Mouse (Mus musculus): Measurements from ENCODE around the gene Rab12.

Gene Rab12

DNA sequence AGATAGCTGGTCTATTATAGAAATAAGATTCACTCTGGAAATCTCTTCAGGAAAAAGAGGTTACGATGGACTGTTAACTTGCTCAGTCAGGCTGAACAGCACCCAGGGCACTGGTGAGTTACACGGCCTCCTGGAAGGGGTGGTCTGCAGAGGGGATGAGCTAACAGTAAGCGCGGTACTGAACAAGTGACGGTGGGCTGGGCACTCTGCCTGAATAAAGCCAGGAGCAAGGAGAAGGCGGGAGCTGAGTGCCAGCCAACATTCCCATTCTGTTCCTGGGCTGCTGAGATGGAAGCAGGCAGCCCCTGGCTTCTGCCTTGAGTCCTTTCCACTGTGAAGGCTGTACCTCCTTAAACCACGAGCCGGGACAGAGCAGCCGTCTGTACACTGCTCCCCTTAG, 16.1 kb downstream of the Rab12 start:
- in situ Hi-C loops (cut with MboI; ENCODE audit: unreplicated experiment in 2 of 2) = no loop called here

DNA sequence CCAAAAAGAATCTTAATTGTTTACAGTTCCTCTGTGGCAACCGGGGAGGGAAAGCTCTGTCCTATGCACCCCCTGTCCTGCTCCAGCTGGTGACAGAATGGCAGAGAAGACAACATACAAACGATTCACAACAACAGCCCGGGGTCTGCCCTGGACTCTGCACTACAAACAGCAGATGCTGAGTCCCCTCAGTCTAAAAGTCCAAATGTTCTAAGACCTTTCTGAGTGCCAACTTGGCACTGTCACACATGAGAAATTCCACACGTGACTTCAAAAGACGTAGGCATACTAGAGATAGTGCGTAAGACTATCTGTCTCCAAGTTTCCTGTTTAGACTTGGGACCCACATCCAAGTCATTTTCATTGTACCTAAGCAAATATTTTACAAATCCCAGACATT, 16.7 kb downstream of the Rab12 start:
- in situ Hi-C loops (cut with MboI; ENCODE audit: unreplicated experiment in 2 of 2) = no loop called here

DNA sequence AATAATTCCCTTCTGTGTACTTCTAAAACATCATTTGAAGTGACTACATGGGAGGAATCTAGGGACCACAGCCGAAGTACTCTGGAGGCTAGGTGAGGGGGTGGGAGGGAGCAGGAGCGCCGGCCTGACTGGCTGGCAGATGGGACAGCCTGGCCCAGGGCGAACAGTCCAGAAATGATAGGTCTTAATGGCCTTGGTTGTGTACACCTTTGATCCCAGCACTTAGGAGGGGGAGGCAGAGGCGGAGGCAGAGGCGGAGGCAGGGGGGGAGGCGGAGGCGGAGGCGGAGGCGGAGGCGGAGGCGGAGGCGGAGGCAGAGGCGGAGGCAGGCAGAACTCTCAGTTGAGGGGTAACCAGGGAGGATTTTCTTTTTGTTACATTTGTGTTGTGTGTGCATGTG, 20.9 kb downstream of the Rab12 start:
- in situ Hi-C loops (cut with MboI; ENCODE audit: unreplicated experiment in 2 of 2) = loop anchor here (25.0 kb wide), 3 partner anchors 536 to 936 kb away; partner anchors contain the start of gene Twsg1 (in 1 of the 2)

DNA sequence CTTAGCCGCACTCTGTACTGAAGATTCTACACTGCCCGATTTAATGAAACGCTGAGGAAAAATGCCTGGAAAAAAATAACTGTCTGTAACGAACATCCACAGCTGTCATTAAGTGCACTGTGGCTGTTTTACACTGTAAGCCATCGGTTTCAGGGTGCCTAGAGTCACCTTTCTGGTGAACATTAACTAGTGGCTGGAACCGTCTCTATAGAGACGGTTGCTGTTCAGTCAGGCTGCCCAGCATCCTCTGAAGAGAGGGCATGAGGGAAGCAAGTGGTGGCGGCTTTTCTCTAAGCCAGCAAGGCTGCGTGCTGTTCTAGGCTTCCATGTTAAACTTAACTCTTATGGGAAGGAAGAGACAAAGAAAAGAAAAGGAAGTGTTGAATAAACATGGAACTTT, 22.9 kb downstream of the Rab12 start:
- in situ Hi-C loops (cut with MboI; ENCODE audit: unreplicated experiment in 2 of 2) = loop anchor here (25.0 kb wide), 3 partner anchors 534 to 934 kb away; partner anchors contain the start of gene Twsg1 (in 1 of the 2)

DNA sequence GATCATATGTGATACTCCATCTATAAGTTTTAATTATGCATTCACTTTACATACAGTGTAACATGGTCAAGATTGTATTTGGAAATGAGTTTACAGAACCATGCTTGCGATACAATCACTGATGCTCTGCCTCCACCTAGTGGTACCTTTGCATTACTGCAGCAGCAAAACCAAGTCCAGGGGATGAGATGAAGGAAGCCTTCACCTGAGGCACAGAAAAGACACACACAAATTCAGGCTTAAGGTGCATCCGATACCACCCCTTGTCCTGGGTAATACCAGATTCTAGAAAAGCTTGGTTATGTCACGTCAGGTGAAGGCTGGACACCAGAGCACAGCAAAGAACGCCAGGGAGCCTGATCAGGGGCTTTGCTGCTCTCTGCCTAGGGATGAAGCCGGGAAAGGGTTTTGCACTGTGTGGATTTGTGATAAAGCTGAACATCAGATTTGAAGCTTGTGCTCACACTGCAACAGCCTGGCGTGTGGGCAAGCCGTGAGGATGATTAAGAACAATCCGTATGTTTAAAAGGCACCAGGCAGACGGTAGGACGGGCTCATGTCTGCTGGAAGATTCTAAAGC, 29.4 kb downstream of the Rab12 start:
- in situ Hi-C loops (cut with MboI; ENCODE audit: unreplicated experiment in 2 of 2) = loop anchor here (5.0 to 25.0 kb wide), 4 partner anchors 253 to 928 kb away; partner anchors contain the start of gene Twsg1 (in 1 of the 2)

DNA sequence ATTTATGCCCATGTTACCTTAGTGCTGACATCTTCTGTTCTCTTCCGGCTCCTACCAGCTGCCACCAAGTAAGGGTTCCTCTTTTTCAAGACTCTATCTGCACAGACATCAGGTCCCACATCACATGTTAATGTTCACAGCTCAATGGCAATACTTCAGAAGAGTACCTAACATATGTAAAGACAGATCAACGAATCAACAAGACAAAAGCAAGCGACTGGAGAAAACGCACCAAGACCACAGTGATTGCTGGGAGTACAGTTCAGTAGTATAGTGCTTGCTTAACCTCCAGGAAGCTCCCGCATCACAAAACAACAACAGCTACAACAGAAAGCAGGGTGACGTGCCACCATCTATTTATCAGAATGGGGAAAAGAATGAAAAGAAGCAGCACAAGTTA, 33.0 kb downstream of the Rab12 start:
- in situ Hi-C loops (cut with MboI; ENCODE audit: unreplicated experiment in 2 of 2) = loop anchor here (5.0 to 25.0 kb wide), 5 partner anchors 252 to 924 kb away; partner anchors contain the start of gene Twsg1 (in 1 of the 2)

DNA sequence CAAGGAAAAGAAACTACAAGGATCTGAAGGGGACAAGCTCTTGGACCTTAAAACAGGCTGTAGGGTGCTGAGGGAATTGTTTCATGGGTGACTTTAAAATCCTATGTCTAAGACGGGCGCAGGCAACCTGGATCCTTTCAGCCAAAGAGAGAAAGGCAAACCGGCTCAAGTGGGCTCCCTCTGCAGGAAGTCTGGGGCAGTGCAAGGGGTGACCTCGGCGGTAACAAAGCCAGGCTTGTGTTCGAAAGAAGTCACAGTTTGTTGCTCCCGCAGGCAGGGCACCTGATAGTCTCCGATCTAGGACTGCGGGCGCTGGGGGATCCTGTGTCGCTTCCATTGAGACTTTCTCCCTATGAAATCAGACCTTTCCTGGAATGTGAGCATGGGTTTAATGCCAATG, 33.8 kb downstream of the Rab12 start:
- in situ Hi-C loops (cut with MboI; ENCODE audit: unreplicated experiment in 2 of 2) = loop anchor here (5.0 to 25.0 kb wide), 5 partner anchors 251 to 923 kb away; partner anchors contain the start of gene Twsg1 (in 1 of the 2)

DNA sequence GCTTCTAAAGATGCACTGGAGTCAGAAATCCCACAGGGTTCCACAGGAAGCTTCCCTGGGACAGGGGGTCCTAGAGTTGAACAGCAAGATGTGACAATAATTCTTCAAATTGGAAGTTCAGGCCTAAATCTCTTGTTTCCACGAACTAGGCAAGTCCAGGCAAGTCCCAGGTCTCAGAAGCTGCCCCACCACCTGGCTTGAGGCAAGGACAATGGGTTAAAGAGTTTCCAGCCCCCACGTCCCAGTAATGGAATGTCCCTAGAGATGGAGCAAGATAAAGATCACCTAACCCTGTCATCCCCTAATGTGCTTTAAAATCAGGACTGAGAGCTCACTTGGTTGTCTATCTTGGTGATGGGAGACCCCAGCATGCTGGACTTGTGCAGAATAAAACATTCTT, 34.6 kb downstream of the Rab12 start:
- in situ Hi-C loops (cut with MboI; ENCODE audit: unreplicated experiment in 2 of 2) = loop anchor here (5.0 to 25.0 kb wide), 5 partner anchors 250 to 923 kb away; partner anchors contain the start of gene Twsg1 (in 1 of the 2)

DNA sequence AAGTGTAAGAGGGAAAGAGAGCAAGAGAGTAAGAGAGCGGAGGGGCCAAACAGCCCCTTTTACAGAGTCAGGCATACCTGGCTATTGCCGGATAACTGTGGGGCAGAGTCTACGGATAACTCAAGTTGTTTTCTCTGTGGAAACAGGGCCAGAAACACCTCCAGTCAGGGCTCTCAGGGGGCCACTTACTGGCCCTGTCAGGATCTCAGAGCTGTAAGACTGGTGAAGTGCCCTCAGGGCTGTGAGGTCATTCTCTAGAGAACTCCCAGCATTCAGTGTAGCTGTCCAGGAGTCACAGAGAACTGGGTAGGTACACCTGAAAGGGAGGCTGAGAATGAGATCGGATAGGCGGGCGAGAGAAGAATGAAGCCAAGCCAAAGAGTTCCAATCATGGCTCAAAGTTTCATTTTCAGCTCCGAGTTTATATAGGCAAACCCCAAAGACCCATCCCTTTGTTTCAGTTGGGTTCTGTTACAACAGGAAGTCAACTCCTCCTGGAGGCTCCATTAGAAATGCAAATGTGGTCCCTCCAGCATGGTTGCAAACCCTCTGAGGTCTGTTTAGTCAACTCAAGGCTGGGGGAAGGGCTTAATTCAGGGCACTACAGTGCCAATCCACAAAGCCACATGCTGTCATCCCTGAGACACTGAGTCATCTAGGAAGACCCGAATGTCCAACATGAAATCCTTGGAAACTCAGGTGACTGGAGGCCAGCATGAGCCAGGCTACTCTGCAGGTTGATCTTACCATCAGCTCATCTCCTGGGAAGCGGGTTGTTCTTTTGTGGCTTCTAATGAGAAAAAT, 35.7 kb downstream of the Rab12 start:
- in situ Hi-C loops (cut with MboI; ENCODE audit: unreplicated experiment in 2 of 2) = loop anchor here (10.0 to 25.0 kb wide), 4 partner anchors 249 to 922 kb away; partner anchors contain the start of gene Twsg1 (in 1 of the 2)

DNA sequence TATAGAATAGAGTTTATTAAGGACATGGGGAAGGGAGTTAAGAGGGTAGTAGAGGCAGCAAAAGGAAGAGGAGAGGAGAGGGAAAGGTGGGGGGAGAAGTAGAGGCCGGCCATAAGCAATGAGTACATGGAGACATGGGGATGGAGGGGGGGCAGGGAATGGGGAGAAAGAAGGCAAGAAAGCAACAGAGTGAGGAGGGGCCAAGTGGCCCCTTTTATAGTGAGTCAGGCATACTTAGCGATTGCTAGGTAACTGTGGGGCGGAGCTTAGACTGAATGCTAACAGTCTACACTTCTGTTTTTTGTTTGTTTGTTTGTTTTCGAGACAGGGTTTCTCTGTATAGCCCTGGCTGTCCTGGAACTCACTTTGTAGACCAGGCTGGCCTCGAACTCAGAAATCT, 38.2 kb downstream of the Rab12 start:
- in situ Hi-C loops (cut with MboI; ENCODE audit: unreplicated experiment in 2 of 2) = loop anchor here (10.0 to 25.0 kb wide), 4 partner anchors 246 to 919 kb away; partner anchors contain the start of gene Twsg1 (in 1 of the 2)

DNA sequence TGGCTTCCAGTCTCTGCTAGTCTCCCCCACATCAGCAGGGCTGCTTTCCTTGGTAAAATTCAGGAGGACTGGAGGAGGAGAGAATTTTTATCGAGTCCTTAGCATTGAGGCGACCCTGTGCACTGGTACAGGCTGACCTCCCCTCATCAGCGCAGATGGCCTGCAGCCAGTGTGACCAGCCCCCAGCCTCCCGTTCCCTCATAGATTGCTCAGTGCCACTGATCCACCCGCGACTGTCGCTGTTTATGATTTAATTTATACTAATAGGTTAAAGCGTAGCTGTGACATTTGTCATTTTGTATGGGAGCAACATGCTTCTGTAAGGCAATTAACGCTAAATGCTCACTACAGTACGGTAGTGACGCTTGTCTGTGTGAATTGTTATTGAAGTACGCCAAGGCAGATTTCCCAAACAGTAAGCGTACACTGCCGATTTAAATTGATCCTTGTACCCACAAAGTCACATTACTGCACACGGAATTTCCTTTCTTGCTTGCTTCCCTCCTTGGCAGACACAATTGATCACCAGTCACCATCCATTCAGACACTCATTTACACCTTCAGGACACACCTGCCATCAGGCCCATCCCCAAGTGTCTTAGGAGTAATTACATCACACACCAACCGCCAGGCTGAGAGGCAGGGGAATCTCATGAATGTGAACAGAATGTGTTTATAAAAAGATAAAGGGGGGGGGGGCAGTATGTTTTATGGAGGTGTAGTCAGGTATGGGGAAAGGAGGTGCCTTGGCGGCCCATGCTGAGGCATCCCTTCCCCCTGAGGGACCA, 38.8 kb downstream of the Rab12 start:
- in situ Hi-C loops (cut with MboI; ENCODE audit: unreplicated experiment in 2 of 2) = loop anchor here (10.0 to 25.0 kb wide), 4 partner anchors 246 to 918 kb away; partner anchors contain the start of gene Twsg1 (in 1 of the 2)

DNA sequence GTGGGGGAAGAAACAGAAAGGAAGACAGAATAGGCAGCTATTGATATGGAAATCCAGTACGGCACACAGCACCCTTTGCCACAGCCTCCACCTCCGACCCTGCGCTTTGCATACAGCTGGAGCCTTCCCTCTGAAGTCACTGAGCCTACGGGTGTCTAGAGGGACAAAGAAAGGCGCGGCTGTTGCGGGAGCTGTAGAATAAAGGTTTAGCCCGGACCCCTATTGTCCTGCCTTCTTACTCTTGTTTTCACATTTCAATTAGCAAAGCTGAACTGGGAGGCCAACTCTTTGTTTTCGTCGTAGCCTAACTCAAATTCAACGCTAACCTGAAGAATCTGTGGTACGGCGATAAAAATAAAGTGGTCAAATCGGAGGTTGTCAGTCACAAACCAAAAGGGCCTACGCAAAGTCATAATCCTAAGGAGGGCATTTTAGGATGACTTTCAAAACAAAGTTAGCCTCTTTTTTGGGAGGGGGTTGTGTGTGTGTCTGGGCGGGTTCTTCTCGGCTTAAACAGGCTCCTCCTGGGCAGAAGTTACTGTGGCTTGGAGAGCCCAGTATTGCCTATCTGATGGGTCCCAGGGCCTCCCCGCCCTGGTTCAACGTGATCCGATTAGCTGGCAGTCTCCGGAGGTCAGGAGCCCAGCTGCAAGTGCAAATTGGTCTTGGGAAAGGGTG, 39.6 kb downstream of the Rab12 start:
- in situ Hi-C loops (cut with MboI; ENCODE audit: unreplicated experiment in 2 of 2) = loop anchor here (10.0 to 25.0 kb wide), 4 partner anchors 245 to 918 kb away; partner anchors contain the start of gene Twsg1 (in 1 of the 2)

DNA sequence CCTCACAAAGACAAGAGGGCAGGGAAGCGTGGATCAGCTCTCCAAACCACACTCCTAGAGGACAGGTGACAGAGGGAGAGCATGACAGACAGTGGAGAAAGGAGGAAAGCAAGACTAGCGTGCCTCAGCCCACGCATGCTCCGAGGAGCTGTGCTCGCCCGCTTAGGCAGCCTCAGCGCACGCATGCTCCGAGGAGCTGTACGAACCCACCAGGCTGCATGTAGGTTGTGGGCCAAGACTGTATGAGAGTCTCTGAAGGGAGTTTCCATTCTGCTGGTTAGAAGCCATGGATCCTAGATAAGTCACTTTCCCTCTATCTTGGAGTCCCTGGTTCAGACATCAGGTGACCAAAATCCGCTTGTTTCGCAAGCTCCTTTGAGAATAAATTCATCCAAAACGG, 40.2 kb downstream of the Rab12 start:
- in situ Hi-C loops (cut with MboI; ENCODE audit: unreplicated experiment in 2 of 2) = loop anchor here (25.0 kb wide), 3 partner anchors 517 to 917 kb away; partner anchors contain the start of gene Twsg1 (in 1 of the 2)

DNA sequence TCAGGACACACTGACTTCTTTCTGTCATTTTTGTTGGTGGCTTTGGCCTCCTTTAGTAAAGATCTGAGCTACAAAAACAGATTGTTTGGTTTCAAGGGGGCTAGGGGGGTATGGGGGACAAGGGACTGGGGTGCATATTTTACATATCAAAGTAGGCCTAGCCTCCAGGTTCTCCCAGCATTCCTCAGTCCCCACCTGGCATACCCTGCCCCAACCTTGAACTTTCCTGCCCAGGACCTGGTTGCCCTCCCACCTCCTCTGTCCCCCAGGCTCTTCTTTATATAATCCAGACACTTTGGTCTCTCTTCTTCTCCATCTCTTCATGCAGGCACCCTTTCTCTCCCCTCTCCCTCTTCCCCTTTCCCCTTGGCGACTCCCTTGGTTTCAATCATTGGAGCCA, 46.3 kb downstream of the Rab12 start:
- in situ Hi-C loops (cut with MboI; ENCODE audit: unreplicated experiment in 2 of 2) = no loop called here

DNA sequence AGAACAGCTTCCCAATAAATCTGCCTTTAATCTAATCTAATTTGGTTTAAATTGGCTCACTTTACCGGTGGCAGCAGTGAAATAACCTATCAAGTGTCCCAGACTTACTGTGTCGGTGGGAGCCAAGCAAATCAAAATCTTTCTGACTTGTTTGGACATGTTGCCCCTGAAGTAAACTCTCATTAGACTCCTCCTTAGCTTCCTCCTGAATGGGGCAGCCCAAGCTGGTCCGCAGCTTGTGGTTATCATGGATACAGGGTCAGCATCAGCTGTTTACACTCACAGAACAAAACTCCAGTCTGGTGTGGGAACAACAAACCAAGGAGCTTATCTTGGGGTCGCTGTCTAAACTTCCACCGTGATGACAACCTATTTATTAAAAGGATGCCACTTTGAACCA, 47.8 kb downstream of the Rab12 start:
- in situ Hi-C loops (cut with MboI; ENCODE audit: unreplicated experiment in 2 of 2) = no loop called here

DNA sequence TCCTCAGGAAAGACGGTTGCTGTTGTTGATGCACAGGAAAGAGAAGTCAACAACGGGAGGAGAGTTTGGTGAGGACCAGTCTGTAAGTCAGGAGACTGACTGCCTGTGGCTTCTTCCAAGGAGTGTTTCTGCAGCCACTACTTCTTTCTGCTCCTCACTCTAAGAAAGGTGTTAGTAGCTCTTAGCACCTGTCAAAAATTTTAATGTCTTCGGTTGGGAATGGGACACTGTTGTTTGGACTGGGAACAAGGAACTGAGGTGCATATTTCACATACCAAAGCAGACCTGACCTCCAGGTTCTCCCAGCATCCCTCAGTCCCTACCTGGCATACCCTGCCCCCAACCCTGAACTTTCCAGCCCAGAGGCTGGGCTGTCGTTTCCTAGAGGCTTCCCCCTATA, 48.3 kb downstream of the Rab12 start:
- in situ Hi-C loops (cut with MboI; ENCODE audit: unreplicated experiment in 2 of 2) = no loop called here

DNA sequence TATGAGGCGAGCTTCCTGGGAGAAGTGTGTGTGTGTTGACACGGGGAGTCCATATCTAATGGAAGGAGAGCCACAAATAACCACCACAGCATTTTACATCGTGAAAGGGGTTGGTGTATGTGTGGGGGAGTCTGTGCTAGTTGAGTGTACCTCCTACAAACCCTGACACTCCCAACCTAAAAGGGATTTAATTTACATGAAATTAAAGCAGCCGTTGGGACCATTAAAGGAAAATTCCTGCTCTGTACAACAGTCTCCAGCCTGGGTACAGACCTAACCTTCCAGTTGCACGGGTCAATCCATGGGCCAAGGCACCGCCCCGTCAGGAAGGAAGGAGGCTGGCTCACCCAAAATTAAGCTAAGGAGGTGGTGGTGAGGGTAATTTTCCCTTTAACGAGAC, 49.5 kb downstream of the Rab12 start:
- in situ Hi-C loops (cut with MboI; ENCODE audit: unreplicated experiment in 2 of 2) = no loop called here

DNA sequence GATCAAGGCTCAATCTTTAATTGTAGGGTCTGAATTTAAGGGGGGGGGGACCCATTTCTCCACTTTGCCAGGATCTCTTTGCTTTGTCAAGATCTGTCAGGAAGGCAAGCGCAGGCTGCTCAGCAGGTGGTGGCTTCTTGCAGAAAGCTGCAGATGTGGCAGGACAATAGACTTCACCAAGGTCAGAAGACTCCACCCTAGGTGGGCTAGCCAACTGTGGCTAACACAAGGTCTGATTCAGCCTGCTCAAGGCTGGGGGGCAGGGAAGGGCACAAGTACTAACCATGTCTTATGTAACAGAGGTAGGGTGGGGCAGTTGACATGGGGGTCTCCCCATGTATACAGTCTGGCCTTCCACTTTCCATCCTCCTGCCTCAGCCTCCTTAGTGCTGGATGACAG, 62.3 kb downstream of the Rab12 start:
- in situ Hi-C loops (cut with MboI; ENCODE audit: unreplicated experiment in 2 of 2) = loop anchor here (5.0 kb wide), 1 partner anchor 220 kb away; no protein-coding TSS in a partner anchor

DNA sequence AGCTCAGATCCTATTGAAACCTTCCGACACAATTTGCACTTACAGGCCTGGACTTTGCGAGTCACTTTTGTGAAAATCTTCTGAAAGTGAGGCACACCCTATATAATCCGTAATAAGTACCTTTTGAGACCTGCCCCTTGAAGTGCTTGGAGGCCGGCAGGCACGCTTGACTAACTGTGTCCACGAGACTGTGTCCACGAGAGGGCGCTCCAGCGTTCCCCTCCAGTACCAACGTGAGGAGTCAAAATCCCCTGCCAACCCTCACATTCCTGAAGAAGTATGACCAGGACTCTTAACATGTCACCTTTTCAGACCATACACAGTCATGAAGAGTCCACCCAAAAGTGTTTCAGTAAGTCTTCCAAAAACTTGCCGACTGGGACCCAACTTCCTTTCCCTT, 68.4 kb downstream of the Rab12 start:
- in situ Hi-C loops (cut with MboI; ENCODE audit: unreplicated experiment in 2 of 2) = no loop called here

DNA sequence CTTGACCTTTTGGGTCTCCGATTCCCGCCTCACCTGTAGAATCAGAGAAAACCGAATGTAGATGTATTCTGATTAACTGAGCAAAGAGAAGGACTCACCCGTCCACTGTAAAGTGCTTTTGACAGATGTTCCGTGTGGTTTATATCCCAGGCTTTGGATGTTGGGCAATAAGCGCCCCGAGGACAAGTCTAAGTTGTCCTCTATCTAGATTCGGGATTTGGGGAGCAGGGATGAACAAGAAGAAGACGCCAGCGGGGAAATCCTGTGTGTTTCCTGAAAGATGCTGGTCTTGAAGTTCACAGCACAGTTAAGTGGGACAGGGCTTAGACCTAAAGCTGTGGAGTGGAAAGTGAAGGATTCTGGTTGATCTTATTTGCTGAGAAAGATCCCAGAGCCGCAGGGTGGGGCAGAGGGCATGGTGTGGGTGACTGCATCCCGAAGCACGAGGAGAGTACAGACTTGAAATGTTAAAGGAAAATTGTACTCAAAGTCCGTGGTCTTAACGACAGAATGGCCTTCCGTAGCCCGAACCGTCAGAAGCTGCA, 68.9 kb downstream of the Rab12 start:
- in situ Hi-C loops (cut with MboI; ENCODE audit: unreplicated experiment in 2 of 2) = no loop called here
